Mouse (Mus musculus): ENCODE results near the gene Myo15b. TPM values are rescaled to one million over a fixed set of nuclear protein-coding genes. Genes with fewer than 3 reads are reported as not detected.
A peak's percentile ranks its signal among the peaks of the same experiment; 100 is the strongest.
"Not testable (repeated sequence)": the region's sequence is repeated elsewhere in the genome, so short reads cannot be mapped to it uniquely, and the experiment has no call there.

Myo15b gene
- polyA plus RNA-seq, 1 experiment from 2014 or later = 0.54 TPM

GRCm38 (mm10) chr11:115844240-115844639 lies 14.0 kb upstream of the Myo15b start:
- DNase-seq (ENCODE audit: low spot score) (no peak), ATAC-seq (ENCODE audit: low read depth) (no peak)
- Histone ChIP-seq H3K9ac (ENCODE audit: low read depth, low read length) (no peak overlapping the region), H3K9me3 (ENCODE audit: control insufficient read depth, low read length) (no peaks in the 10 kb centered on the region), H3K4me3 (ENCODE audit: low read depth, low read length) (no peak overlapping the region), H3K4me1 (ENCODE audit: control insufficient read depth, insufficient read depth, low read length) (peaks cover 13% of the 10 kb centered on the region), H3K4me2 (ENCODE audit: low read depth, low read length) (no peak overlapping the region), H3K27ac (replicated peaks; ENCODE audit: low read depth, low read length) (no peak overlapping the region), H3K27me3 (replicated peaks; ENCODE audit: control insufficient read depth, insufficient read depth, low read length) (no peaks in the 10 kb centered on the region), H3K36me3 (ENCODE audit: control insufficient read depth, insufficient read depth, low read length) (no peaks in the 10 kb centered on the region)
- WGBS = 69% methylated on average over 8 of the region's 8 CpGs

- DNase-seq (ENCODE audit: low spot score) (no peak), ATAC-seq (ENCODE audit: low read depth) (no peak)
- H3K36me3 ChIP-seq (ENCODE audit: control insufficient read depth, insufficient read depth, low read length) = no peaks in the 10 kb centered on the region
- H3K27ac ChIP-seq (replicated peaks; ENCODE audit: low read depth, low read length) = no peak overlapping the region
- no peaks in the 10 kb centered on the region for H3K9me3 ChIP-seq (ENCODE audit: control insufficient read depth, low read length)
- no peak overlapping the region for H3K4me2 ChIP-seq (ENCODE audit: low read depth, low read length)
- no peak overlapping the region for H3K9ac ChIP-seq (ENCODE audit: low read depth, low read length)
- H3K27me3 ChIP-seq (replicated peaks; ENCODE audit: control insufficient read depth, insufficient read depth, low read length) = no peaks in the 10 kb centered on the region
- H3K4me3 ChIP-seq (ENCODE audit: low read depth, low read length) = no peak overlapping the region
- 90% methylated on average over 2 of the region's 2 CpGs for whole genome bisulfite sequencing
- H3K4me1 ChIP-seq (ENCODE audit: control insufficient read depth, insufficient read depth, low read length) = peaks cover 10% of the 10 kb centered on the region
Observed at GRCm38 (mm10) chr11:115845819-115846218, 12.4 kb upstream of the Myo15b start.

GRCm38 (mm10) chr11:115854674-115855073 lies 3.5 kb upstream of the Myo15b start:
- 82% methylated on average over 6 of the region's 6 CpGs for WGBS
- Histone ChIP-seq H3K4me1 (ENCODE audit: control insufficient read depth, insufficient read depth, low read length) (peaks cover 6% of the 10 kb centered on the region; the same call in 1 of the 2 replicates), H3K27ac (replicated peaks; ENCODE audit: low read depth, low read length) (no peak overlapping the region), H3K9me3 (ENCODE audit: control insufficient read depth, low read length) (no peaks in the 10 kb centered on the region), H3K36me3 (ENCODE audit: control insufficient read depth, insufficient read depth, low read length) (0 out of 2 replicates have a peak, but pooled peaks cover 3% of the 10 kb centered on the region), H3K4me3 (ENCODE audit: low read depth, low read length) (no peak overlapping the region), H3K27me3 (replicated peaks; ENCODE audit: control insufficient read depth, insufficient read depth, low read length) (peaks cover 24% of the 10 kb centered on the region), H3K4me2 (ENCODE audit: low read depth, low read length) (no peak overlapping the region), H3K9ac (ENCODE audit: low read depth, low read length) (no peak overlapping the region)
- DNase-seq (ENCODE audit: low spot score) (no peak), ATAC-seq (ENCODE audit: low read depth) (no peak)

- H3K9me3 ChIP-seq (ENCODE audit: control insufficient read depth, low read length); H3K27ac ChIP-seq (replicated peaks; ENCODE audit: low read depth, low read length); H3K4me3 ChIP-seq (ENCODE audit: low read depth, low read length); H3K9ac ChIP-seq (ENCODE audit: low read depth, low read length); H3K4me1 ChIP-seq (ENCODE audit: control insufficient read depth, insufficient read depth, low read length); ATAC-seq (ENCODE audit: low read depth); H3K36me3 ChIP-seq (ENCODE audit: control insufficient read depth, insufficient read depth, low read length); H3K4me2 ChIP-seq (ENCODE audit: low read depth, low read length); DNase-seq (ENCODE audit: low spot score): not testable (repeated sequence)
- H3K27me3 ChIP-seq (replicated peaks; ENCODE audit: control insufficient read depth, insufficient read depth, low read length) = peaks cover 49% of the 10 kb centered on the region
- 90% methylated on average over 4 of the region's 4 CpGs for WGBS
Observed at GRCm38 (mm10) chr11:115857146-115857545, 1.1 kb upstream of the Myo15b start.

DNA sequence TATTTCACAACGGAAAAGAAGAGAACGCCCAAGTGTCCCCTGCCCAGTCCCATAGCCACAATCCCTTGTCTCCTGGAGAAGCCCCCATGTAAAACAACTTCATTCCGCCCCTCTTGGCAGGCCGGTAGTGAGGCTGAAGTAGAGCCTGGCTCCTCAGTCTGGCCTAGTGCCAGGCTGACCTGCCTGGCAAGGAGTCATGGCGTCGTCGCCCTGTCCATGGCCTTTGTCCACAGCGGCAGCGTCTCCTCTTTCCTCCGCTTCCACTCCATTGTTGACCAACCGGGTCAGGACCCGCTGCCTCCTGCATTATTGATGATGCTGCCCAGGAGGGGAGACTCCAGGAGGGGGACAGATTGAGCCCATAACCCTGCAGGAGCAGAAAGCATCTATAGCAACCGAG lies 270 bp upstream of the Myo15b start:
- ATAC-seq (ENCODE audit: low read depth) = no peak
- 58% methylated on average over 13 of the region's 13 CpGs for WGBS
- peaks cover 49% of the 10 kb centered on the region for H3K27me3 ChIP-seq (replicated peaks; ENCODE audit: control insufficient read depth, insufficient read depth, low read length)

DNA sequence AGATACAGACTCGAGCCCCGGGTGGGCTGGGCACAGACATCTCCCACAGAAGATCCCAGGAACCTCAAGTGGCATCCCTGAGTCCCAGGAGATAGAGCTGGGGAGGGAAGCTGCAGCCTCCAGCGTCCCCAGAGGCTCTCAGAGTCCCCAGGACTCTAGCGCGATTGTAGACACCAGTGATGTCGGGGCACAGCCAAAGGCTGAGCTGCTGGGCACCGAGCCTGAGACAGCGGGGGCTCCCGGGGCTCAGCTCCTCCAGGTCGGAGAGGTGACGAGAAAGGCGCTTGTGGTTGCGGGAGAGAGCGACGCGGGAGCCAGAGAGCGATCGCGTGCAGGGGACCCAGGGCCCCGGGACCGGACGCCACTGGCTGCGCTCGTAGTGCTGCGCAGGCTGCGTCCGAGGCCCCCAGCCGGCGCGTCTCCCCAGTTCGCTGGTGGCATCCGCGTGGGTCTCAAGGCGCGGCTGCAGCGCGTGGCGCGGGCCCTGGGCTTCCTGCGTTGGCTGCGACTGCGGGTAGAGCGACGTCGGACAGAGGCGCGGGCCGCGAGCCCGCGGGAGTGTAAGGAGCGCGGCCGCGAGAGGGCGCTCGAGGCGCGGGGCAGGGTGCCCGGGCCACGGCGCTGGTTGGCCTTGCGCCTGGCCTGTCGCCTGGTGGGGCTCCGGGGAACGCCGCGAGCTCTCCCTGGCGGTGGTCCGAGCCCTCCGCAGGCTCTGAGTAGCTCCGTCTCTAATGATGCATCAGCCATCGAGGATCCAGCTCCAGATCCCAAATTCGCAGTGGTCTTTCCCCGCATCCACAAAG lies 1.1 kb downstream of the Myo15b start:
- Histone ChIP-seq H3K9me3 (ENCODE audit: control insufficient read depth, low read length) (no peaks in the 10 kb centered on the region), H3K4me2 (ENCODE audit: low read depth, low read length) (peak overlapping the region; percentile 62), H3K4me3 (ENCODE audit: low read depth, low read length) (peak overlapping the region; percentile 41), H3K4me1 (ENCODE audit: control insufficient read depth, insufficient read depth, low read length) (peaks cover 6% of the 10 kb centered on the region; the same call in 1 of the 2 replicates), H3K9ac (ENCODE audit: low read depth, low read length) (peak overlapping the region; percentile 51), H3K27me3 (replicated peaks; ENCODE audit: control insufficient read depth, insufficient read depth, low read length) (peaks cover 49% of the 10 kb centered on the region), H3K27ac (replicated peaks; ENCODE audit: low read depth, low read length) (no peak overlapping the region), H3K36me3 (ENCODE audit: control insufficient read depth, insufficient read depth, low read length) (no peaks in the 10 kb centered on the region)
- WGBS = 5% methylated on average over 16 of the region's 75 CpGs
- ATAC-seq (ENCODE audit: low read depth) (peak; percentile 93), DNase-seq (ENCODE audit: low spot score) (peak; percentile 87)

More for the DNA sequence above, 270 bp upstream of the Myo15b start:
- no peak overlapping the region for H3K4me2 ChIP-seq (ENCODE audit: low read depth, low read length)
- no peak for DNase-seq (ENCODE audit: low spot score)
- no peak overlapping the region for H3K9ac ChIP-seq (ENCODE audit: low read depth, low read length)
- H3K4me3 ChIP-seq (ENCODE audit: low read depth, low read length) = no peak overlapping the region
- no peaks in the 10 kb centered on the region for H3K36me3 ChIP-seq (ENCODE audit: control insufficient read depth, insufficient read depth, low read length)
- peaks cover 6% of the 10 kb centered on the region; the same call in 1 of the 2 replicates for H3K4me1 ChIP-seq (ENCODE audit: control insufficient read depth, insufficient read depth, low read length)
- H3K27ac ChIP-seq (replicated peaks; ENCODE audit: low read depth, low read length) = no peak overlapping the region
- no peaks in the 10 kb centered on the region for H3K9me3 ChIP-seq (ENCODE audit: control insufficient read depth, low read length)

DNA sequence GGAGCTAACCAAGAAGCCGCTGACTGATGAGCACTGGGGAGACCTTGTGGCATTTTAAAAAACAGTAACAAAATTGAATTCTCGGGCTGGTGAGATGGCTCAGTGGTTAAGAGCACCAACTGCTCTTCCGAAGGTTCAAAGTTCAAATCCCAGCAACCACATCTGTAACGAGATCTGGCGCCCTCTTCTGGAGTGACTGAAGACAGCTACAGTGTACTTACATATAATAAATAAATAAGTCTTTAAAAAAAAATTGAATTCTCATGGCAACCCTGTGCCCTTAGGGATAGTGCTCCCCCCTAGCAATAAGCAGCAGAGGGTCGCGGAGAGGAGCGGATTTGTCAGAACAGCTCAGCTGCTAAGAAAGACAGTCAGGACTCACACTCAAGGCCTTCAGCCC lies 5.7 kb downstream of the Myo15b start:
- DNase-seq (ENCODE audit: low spot score) (no peak), ATAC-seq (ENCODE audit: low read depth) (no peak)
- H3K9ac ChIP-seq (ENCODE audit: low read depth, low read length) = no peak overlapping the region
- peaks cover 5% of the 10 kb centered on the region; the same call in 1 of the 2 replicates for H3K4me1 ChIP-seq (ENCODE audit: control insufficient read depth, insufficient read depth, low read length)
- H3K4me2 ChIP-seq (ENCODE audit: low read depth, low read length) = no peak overlapping the region
- 85% methylated on average over 8 of the region's 8 CpGs for WGBS
- H3K27me3 ChIP-seq (replicated peaks; ENCODE audit: control insufficient read depth, insufficient read depth, low read length) = peaks cover 32% of the 10 kb centered on the region
- no peak overlapping the region for H3K27ac ChIP-seq (replicated peaks; ENCODE audit: low read depth, low read length)
- H3K9me3 ChIP-seq (ENCODE audit: control insufficient read depth, low read length) = no peaks in the 10 kb centered on the region
- no peaks in the 10 kb centered on the region for H3K36me3 ChIP-seq (ENCODE audit: control insufficient read depth, insufficient read depth, low read length)
- no peak overlapping the region for H3K4me3 ChIP-seq (ENCODE audit: low read depth, low read length)

DNA sequence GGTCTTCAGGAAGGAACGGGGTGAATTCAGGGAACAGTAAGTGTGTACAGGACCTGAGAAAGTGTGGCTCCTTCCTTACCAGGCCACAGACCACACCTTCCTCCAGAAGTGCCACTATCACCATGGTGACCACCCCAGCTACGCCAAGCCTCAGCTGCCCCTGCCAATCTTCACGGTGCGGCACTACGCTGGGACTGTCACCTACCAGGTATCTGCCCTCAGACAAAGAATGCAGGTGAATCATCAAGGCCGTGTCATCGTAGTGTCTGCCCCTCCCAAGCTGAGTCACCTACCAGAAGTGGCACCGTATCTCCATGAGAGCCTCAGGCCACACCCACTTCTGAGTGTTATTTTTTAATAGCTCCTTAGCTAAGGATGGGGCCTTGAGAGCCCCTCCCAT lies 11.2 kb downstream of the Myo15b start:
- H3K27ac ChIP-seq (replicated peaks; ENCODE audit: low read depth, low read length) = no peak overlapping the region
- H3K36me3 ChIP-seq (ENCODE audit: control insufficient read depth, insufficient read depth, low read length) = no peaks in the 10 kb centered on the region
- peak; percentile 17 for DNase-seq (ENCODE audit: low spot score)
- H3K4me2 ChIP-seq (ENCODE audit: low read depth, low read length) = no peak overlapping the region
- 83% methylated on average over 8 of the region's 8 CpGs for WGBS
- H3K4me1 ChIP-seq (ENCODE audit: control insufficient read depth, insufficient read depth, low read length) = no peaks in the 10 kb centered on the region
- no peak overlapping the region; the same call in 1 of the 2 replicates for H3K9ac ChIP-seq (ENCODE audit: low read depth, low read length)
- H3K9me3 ChIP-seq (ENCODE audit: control insufficient read depth, low read length) = no peaks in the 10 kb centered on the region
- ATAC-seq (ENCODE audit: low read depth) = no peak
- H3K4me3 ChIP-seq (ENCODE audit: low read depth, low read length) = no peak overlapping the region
- no peaks in the 10 kb centered on the region for H3K27me3 ChIP-seq (replicated peaks; ENCODE audit: control insufficient read depth, insufficient read depth, low read length)

DNA sequence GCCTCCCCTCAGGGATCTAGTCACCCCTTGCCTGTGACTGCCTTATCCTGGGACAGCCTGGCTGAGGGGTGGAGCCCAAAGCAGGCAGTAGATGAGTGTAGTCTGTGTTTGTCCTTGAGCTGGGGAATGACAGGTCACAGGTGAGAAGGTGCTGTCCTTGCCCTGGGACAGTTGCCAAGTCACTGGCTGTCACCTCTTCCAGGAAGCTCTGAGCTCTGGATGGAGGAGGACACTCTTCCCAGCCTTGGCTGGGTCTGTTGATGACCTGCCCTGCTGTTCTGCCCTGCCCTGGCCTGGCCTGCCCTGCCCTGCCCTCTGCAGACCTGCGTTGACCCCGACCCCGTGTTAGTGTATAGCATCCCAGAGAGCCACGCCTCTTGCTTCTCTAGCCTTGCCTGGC lies 14.2 kb downstream of the Myo15b start:
- no peaks in the 10 kb centered on the region for H3K9me3 ChIP-seq (ENCODE audit: control insufficient read depth, low read length)
- H3K27me3 ChIP-seq (replicated peaks; ENCODE audit: control insufficient read depth, insufficient read depth, low read length) = no peaks in the 10 kb centered on the region
- no peaks in the 10 kb centered on the region for H3K36me3 ChIP-seq (ENCODE audit: control insufficient read depth, insufficient read depth, low read length)
- H3K9ac ChIP-seq (ENCODE audit: low read depth, low read length) = no peak overlapping the region
- no peaks in the 10 kb centered on the region for H3K4me1 ChIP-seq (ENCODE audit: control insufficient read depth, insufficient read depth, low read length)
- no peak overlapping the region for H3K4me3 ChIP-seq (ENCODE audit: low read depth, low read length)
- no peak overlapping the region for H3K4me2 ChIP-seq (ENCODE audit: low read depth, low read length)
- DNase-seq (ENCODE audit: low spot score) (no peak), ATAC-seq (ENCODE audit: low read depth) (no peak)
- 68% methylated on average over 4 of the region's 4 CpGs for WGBS
- H3K27ac ChIP-seq (replicated peaks; ENCODE audit: low read depth, low read length) = no peak overlapping the region

Data from embryonic facial prominence, embryonic 14.5 days (tissue).